Mouse (Mus musculus) liver, adult 2 months (tissue): ENCODE data around the gene Mycl.

Experiments
- CTCF ChIP-seq: fragments of 200-500 bp; IDR thresholded peaks from 2 replicates; pipeline ENCODE4 v1.5.1; 2011; ENCODE audit warnings: low read depth, low read length, control low read depth
- POLR2A ChIP-seq: fragments of 200-500 bp; IDR thresholded peaks from 2 replicates; pipeline ENCODE4 v1.6.1; 2011; ENCODE audit warnings: low read length, control low read depth; ENCODE audit not compliant: insufficient read depth; ENCODE audit errors: extremely low read depth

DNA sequence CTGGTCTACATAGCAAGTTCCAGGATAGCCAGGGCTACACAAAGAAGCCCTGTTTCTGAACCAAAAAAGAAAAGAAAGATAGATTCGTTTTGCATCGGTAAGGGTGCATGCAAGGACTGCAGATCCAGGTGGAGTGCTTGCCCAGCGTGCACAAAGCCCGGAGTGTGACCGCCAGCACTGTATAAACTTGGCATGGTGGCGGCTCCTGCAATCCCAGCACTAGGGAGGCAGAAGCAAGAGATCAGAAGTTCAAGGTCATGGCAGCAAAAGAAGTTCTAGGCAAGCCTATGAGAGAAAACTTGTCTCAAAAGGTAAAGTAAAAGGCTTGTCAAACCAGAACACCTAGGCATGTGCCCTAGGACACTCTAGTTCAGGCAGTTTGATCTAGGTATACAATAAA lies 45.7 kb downstream of the Mycl start:
- TF ChIP-seq CTCF (no peak), POLR2A (no peak)
